Mouse (Mus musculus) midbrain, postnatal 0 days (tissue): Measurements from ENCODE around the gene Gan. TPM values are rescaled to one million over a fixed set of nuclear protein-coding genes. Genes with fewer than 3 reads are reported as not detected.

Experiments
- ATAC-seq: fragments of 200-750 bp; cut with Nextera tagmentation; 2 replicates; pipeline ENCODE4 v1.8.0; 2017; ENCODE audit warnings: moderate number of reproducible peaks, mild to moderate bottlenecking, moderate TSS enrichment, moderate library complexity; ENCODE audit not compliant: low FRiP score
- DNase-seq: peaks from one replicate; pipeline ENCODE4 v3.0.0-alpha.2; 2015; ENCODE audit warnings: low spot score
- H3K27ac ChIP-seq: fragments of 300-500 bp; sonication (generic); 2 replicates; pipeline ENCODE4 v1.5.1; 2014; ENCODE audit warnings: low read depth, mild to moderate bottlenecking, low read length, mixed read lengths
- H3K27me3 ChIP-seq: fragments of 300-500 bp; sonication (generic); 2 replicates; pipeline ENCODE4 v1.6.1; 2014; ENCODE audit warnings: low read length, control low read depth, mixed read lengths; ENCODE audit not compliant: insufficient read depth
- H3K36me3 ChIP-seq: fragments of 300-500 bp; sonication (generic); 2 replicates; pipeline ENCODE4 v1.6.1; 2014; ENCODE audit warnings: low read length, control low read depth, mixed read lengths; ENCODE audit not compliant: insufficient read depth
- H3K4me1 ChIP-seq: fragments of 300-500 bp; sonication (generic); 2 replicates; pipeline ENCODE4 v1.6.1; 2014; ENCODE audit warnings: mild to moderate bottlenecking, control low read depth, antibody characterized with exemption, low read length, mixed read lengths; ENCODE audit not compliant: insufficient read depth
- H3K4me2 ChIP-seq: fragments of 300-500 bp; sonication (generic); 2 replicates; pipeline ENCODE4 v1.6.1; 2014; ENCODE audit warnings: low read depth, mild to moderate bottlenecking, low read length, mixed read lengths; ENCODE audit not compliant: poor library complexity, severe bottlenecking
- H3K4me3 ChIP-seq: fragments of 300-500 bp; sonication (generic); 2 replicates; pipeline ENCODE4 v1.5.1; 2014; ENCODE audit warnings: low read depth, mild to moderate bottlenecking, low read length, moderate library complexity
- H3K9ac ChIP-seq: fragments of 300-500 bp; sonication (generic); replicated peaks from 2 replicates; pipeline ENCODE4 v1.6.1; 2014; ENCODE audit warnings: mild to moderate bottlenecking, low read length, moderate library complexity, mixed read lengths; ENCODE audit not compliant: poor library complexity, severe bottlenecking
- H3K9me3 ChIP-seq: fragments of 300-500 bp; sonication (generic); 2 replicates; pipeline ENCODE4 v1.6.1; 2016; ENCODE audit warnings: low read length, control low read depth
- CTCF ChIP-seq: IDR thresholded peaks from 2 replicates; pipeline ENCODE4 v1.5.1; 2016; ENCODE audit warnings: antibody characterized with exemption, mild to moderate bottlenecking
- WGBS: fragments of 180-500 bp; shearing (Covaris S2); extraction: QIAGEN DNeasy Blood & Tissue Kit; methylation state at CpG from one replicate; pipeline ENCODE4 v1.1.7; 2014; 5-methylcytosine and 5-hydroxymethylcytosine counted together
- polyA plus RNA-seq: library from polyadenylated mRNA; unstranded; fragments of >200 nt; fragmentation: Nextera tagmentation; extraction: Ambion mirVana; gene quantifications from 2 replicates; pipeline ENCODE4 v1.2.1, GENCODE M21; 2015
- total RNA-seq: library from RNA; depleted of rRNA; stranded (reverse); fragments of >200 nt; gene quantifications from 2 replicates; pipeline ENCODE4 v1.2.3, GENCODE M21; 2014

Gan gene
- total and polyA plus RNA-seq, 2 experiments from 2014 or later: 4.6 to 13.5 TPM

DNA sequence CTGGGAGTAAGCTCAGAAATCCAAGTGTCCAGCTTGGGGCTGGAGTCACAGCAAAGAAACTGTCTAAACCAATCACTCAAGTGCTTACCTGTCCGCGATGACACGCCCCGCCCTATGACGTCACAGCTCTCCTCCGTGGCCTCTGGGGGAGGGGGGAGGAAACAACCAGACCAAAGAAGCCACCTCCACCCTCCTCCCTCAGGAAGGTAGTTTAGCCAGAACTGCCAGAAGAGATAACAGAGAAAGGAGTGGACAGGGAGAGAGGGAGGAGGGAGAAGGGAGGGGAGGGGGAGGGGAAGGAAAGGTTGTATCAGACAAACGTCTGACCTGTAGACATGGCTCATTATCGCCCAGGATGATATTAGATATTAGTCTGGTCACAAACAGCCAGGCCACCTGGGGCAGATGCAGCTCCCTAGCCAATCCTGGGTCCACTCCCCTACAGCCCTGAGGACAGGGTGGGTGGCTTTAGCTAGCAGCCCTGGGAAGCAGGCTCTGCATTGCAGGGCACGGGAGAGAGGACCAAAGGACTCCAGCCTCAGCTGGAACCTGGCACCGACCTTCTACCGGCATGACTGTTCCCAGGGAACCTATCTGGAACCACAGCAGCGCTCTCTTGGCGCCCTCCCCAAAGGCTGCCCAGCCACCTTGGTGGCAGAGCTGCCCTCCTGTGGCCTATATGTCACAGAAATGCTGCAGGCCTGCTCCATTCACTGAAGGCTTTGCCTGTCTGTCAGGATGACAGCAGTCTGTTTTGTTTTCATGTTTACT is 42.1 kb upstream of the Gan start:
- Histone ChIP-seq H3K27me3 (no peaks in the 10 kb centered on the region), H3K27ac (no peak overlapping the region), H3K36me3 (no peaks in the 10 kb centered on the region), H3K9ac (no peak overlapping the region), H3K4me1 (no peaks in the 10 kb centered on the region), H3K4me2 (peak overlapping the region; percentile 2; the same call in 1 of the 2 replicates), H3K4me3 (no peak overlapping the region), H3K9me3 (no peaks in the 10 kb centered on the region)
- TF ChIP-seq CTCF: peak; percentile 49
- DNase-seq (peak; percentile 26), ATAC-seq (0 out of 2 replicates have a peak, but pooled peaks have one; percentile 31)
- 10% methylated on average over 13 of the region's 13 CpGs for WGBS

GRCm38 (mm10) chr8:117116534-117116933 is 41.4 kb upstream of the Gan start:
- TF ChIP-seq CTCF: no peak
- WGBS: 74% methylated on average over 7 of the region's 7 CpGs
- DNase-seq: no peak
- Histone ChIP-seq H3K4me1 (no peaks in the 10 kb centered on the region), H3K4me3 (no peak overlapping the region), H3K36me3 (no peaks in the 10 kb centered on the region), H3K9me3 (no peaks in the 10 kb centered on the region), H3K27ac (no peak overlapping the region), H3K27me3 (no peaks in the 10 kb centered on the region), H3K4me2 (no peak overlapping the region), H3K9ac (no peak overlapping the region)
- ATAC-seq: no peak

- DNase-seq: no peak
Measured at GRCm38 (mm10) chr8:117118409-117118808, 39.5 kb upstream of the Gan start.

GRCm38 (mm10) chr8:117121277-117121676 is 36.7 kb upstream of the Gan start:
- Histone ChIP-seq H3K27ac (no peak overlapping the region), H3K9ac (no peak overlapping the region), H3K4me1 (no peaks in the 10 kb centered on the region), H3K4me3 (no peak overlapping the region), H3K27me3 (no peaks in the 10 kb centered on the region), H3K4me2 (no peak overlapping the region), H3K9me3 (no peaks in the 10 kb centered on the region), H3K36me3 (no peaks in the 10 kb centered on the region)
- DNase-seq (no peak), ATAC-seq (no peak)
- WGBS: 73% methylated on average over 8 of the region's 8 CpGs
- no peak for TF ChIP-seq CTCF

More at GRCm38 (mm10) chr8:117118409-117118808, 39.5 kb upstream of the Gan start:
- no peak for ATAC-seq
- Histone ChIP-seq H3K27me3 (no peaks in the 10 kb centered on the region), H3K4me2 (no peak overlapping the region), H3K4me1 (no peaks in the 10 kb centered on the region), H3K9ac (no peak overlapping the region), H3K36me3 (no peaks in the 10 kb centered on the region), H3K27ac (no peak overlapping the region), H3K4me3 (no peak overlapping the region), H3K9me3 (no peaks in the 10 kb centered on the region)
- TF ChIP-seq CTCF: no peak
- 91% methylated on average over 9 of the region's 9 CpGs for WGBS

- Histone ChIP-seq H3K27ac (no peak overlapping the region), H3K36me3 (no peaks in the 10 kb centered on the region), H3K27me3 (no peaks in the 10 kb centered on the region), H3K9ac (no peak overlapping the region), H3K4me1 (no peaks in the 10 kb centered on the region), H3K9me3 (no peaks in the 10 kb centered on the region), H3K4me3 (no peak overlapping the region), H3K4me2 (no peak overlapping the region)
- DNase-seq: no peak
- no peak for TF ChIP-seq CTCF
- 76% methylated on average over 13 of the region's 13 CpGs for WGBS
- no peak for ATAC-seq
Measured at GRCm38 (mm10) chr8:117123850-117124633, 33.9 kb upstream of the Gan start.

DNA sequence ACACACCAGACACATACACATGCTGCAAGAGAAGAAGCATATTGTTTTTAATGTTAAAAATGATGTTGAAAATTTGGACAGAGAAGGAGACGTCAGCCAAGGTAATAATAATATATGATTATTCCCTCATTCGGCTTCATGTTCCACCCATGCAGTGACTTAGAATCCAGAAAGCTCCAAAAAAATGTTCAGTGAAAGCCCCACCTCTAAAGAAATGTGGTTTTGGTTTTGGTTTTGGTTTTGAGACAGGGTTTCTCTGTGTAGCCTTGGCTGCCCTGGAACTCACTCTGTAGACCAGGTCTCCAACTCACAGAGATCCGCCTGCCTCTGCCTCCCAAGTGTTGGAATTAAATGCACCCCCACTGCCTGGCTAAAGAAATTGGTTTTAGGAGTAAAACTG is 32.1 kb upstream of the Gan start:
- Histone ChIP-seq H3K27ac (no peak overlapping the region), H3K4me2 (no peak overlapping the region), H3K27me3 (no peaks in the 10 kb centered on the region), H3K4me1 (no peaks in the 10 kb centered on the region), H3K9ac (no peak overlapping the region), H3K4me3 (no peak overlapping the region), H3K9me3 (no peaks in the 10 kb centered on the region), H3K36me3 (no peaks in the 10 kb centered on the region)
- DNase-seq: no peak
- no peak for TF ChIP-seq CTCF
- no peak for ATAC-seq
- WGBS: 97% methylated on average over 3 of the region's 3 CpGs
